Mouse (Mus musculus): ENCODE results near the gene Pex1.

DNA sequence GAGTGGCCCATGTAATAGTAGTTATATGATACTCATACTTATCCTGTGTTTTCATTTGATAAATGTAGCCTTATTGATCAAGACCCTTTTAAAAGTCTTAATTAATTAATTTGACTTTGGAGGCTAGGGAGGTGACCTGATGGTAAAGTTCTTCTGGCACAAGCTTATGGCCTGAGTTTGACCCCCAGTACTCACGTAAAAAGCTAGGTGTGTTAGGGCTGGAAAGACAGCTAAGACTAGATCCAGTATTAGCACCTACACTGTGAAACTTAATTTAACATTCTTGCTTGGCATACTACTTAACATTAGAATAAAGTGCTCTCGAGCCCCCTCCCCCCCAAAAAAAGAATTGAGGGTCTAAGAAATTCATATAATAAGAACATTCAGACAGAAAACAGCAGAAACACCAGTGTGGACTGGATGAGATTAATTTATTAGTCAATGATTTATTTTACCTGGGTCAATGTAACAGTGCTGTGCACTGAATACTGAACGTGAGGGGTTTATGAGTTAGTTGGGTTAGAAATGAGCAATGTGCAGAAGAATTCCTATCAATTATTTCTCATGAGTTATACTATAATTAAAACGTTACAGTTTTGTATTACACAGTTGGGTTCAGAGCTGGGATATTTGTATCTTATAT, 52.5 kb downstream of the Pex1 start:
- TF ChIP-seq POLR2A (IDR thresholded peaks at IDR 0.05; ENCODE audit: borderline replicate concordance, extremely low read depth, low read depth, low read length) (no peak), CTCF (IDR thresholded peaks at IDR 0.05; ENCODE audit: insufficient read depth, low read length) (no peak)

Measured in lung, adult 2 months (tissue).